Mouse (Mus musculus): ENCODE measurements at regions not wholly inside any gene's neighbourhood (a gene's known extent, or its start where the extent isn't known, plus 50 kb on each side); places are given as distances from the start of the nearest gene placed in this dataset.

DNA sequence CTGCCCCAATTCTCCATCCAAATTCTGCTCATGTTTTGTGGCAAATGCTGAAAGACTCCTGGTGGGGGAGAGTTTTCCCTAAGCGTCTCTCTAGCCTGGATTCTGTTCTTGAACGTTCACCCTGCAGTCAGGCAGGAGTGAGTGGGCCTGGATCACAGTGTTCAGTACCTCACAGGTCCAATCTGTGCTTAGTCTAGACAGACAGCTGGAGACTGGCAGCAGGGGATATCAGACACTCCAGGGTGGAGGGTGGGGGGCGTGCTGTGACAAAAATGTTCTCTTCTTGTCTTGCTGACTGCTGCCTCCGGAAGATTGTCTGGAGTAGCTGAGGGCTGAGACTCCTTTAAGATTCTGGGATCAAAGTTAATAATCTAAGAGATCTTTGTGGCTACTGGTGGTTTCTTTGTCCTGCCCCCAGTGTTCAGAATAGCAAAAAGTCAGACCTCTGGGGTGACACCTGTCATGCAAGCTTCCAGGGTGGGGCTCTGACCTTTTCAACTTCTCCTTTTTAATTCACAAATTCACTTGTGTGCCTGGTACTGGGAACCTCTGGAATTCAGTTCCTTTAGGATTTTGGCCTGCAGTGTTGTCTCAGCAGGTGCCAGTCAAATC, 319.0 kb upstream of the Trib2 start:
- ATAC-seq (ENCODE audit: insufficient number of reproducible peaks, low FRiP score, low TSS enrichment, low read depth) (no peak), DNase-seq (ENCODE audit: low spot score) (no peak)
- no peak overlapping the region for H3K9ac ChIP-seq (ENCODE audit: low read length)
- H3K27me3 ChIP-seq (ENCODE audit: control insufficient read depth, insufficient read depth, low read length) = no peaks in the 10 kb centered on the region
- 55% methylated on average over 4 of the region's 4 CpGs for WGBS
- H3K4me3 ChIP-seq (ENCODE audit: low read depth, low read length) = no peak overlapping the region
- no peaks in the 10 kb centered on the region for H3K36me3 ChIP-seq (ENCODE audit: control insufficient read depth, insufficient read depth, low read length)
- no peaks in the 10 kb centered on the region for H3K9me3 ChIP-seq (ENCODE audit: control insufficient read depth, low read length)
- no peaks in the 10 kb centered on the region for H3K4me1 ChIP-seq (ENCODE audit: control insufficient read depth, insufficient read depth, low read length)
- no peak overlapping the region for H3K27ac ChIP-seq (replicated peaks; ENCODE audit: low read depth, low read length)
- H3K4me2 ChIP-seq (ENCODE audit: low read depth, severe bottlenecking) = no peak overlapping the region

DNA sequence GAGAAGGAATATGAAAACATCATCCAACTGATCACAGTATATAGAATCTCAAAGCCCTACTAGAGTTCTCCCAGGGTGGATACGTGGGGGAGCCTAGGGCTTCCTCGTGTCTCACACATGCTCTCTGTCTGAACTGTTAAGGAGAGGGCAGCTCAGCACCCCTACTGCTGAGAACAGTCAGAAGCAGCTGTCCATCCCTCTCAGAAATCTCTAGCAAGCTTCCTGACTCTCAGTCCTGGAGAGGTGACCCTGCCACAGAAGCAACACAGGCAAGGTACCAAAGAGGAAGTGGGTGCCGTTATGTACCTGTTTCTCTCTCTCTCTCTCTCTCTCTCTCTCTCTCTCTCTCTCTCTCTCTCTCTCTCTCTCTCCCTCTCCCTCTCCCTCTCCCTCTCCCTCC, 317.7 kb upstream of the Trib2 start:
- no peak for DNase-seq (ENCODE audit: low spot score)
- ATAC-seq (ENCODE audit: insufficient number of reproducible peaks, low FRiP score, low TSS enrichment, low read depth) = no peak
- H3K4me2 ChIP-seq (ENCODE audit: low read depth, severe bottlenecking) = no peak overlapping the region
- H3K4me1 ChIP-seq (ENCODE audit: control insufficient read depth, insufficient read depth, low read length) = no peaks in the 10 kb centered on the region
- no peak overlapping the region for H3K4me3 ChIP-seq (ENCODE audit: low read depth, low read length)
- no peaks in the 10 kb centered on the region for H3K27me3 ChIP-seq (ENCODE audit: control insufficient read depth, insufficient read depth, low read length)
- H3K9me3 ChIP-seq (ENCODE audit: control insufficient read depth, low read length) = no peaks in the 10 kb centered on the region
- no peaks in the 10 kb centered on the region for H3K36me3 ChIP-seq (ENCODE audit: control insufficient read depth, insufficient read depth, low read length)
- 81% methylated on average over 3 of the region's 3 CpGs for WGBS
- H3K27ac ChIP-seq (replicated peaks; ENCODE audit: low read depth, low read length) = no peak overlapping the region
- H3K9ac ChIP-seq (ENCODE audit: low read length) = no peak overlapping the region

GRCm38 (mm10) chr12:16133253-16133652, 316.5 kb upstream of the Trib2 start:
- no peaks in the 10 kb centered on the region for H3K4me1 ChIP-seq (ENCODE audit: control insufficient read depth, insufficient read depth, low read length)
- ATAC-seq (ENCODE audit: insufficient number of reproducible peaks, low FRiP score, low TSS enrichment, low read depth) = no peak
- no peak overlapping the region for H3K27ac ChIP-seq (replicated peaks; ENCODE audit: low read depth, low read length)
- no peaks in the 10 kb centered on the region for H3K27me3 ChIP-seq (ENCODE audit: control insufficient read depth, insufficient read depth, low read length)
- no peak overlapping the region for H3K4me2 ChIP-seq (ENCODE audit: low read depth, severe bottlenecking)
- 92% methylated on average over 3 of the region's 3 CpGs for WGBS
- no peaks in the 10 kb centered on the region for H3K36me3 ChIP-seq (ENCODE audit: control insufficient read depth, insufficient read depth, low read length)
- H3K9me3 ChIP-seq (ENCODE audit: control insufficient read depth, low read length) = no peaks in the 10 kb centered on the region
- H3K9ac ChIP-seq (ENCODE audit: low read length) = no peak overlapping the region
- no peak overlapping the region for H3K4me3 ChIP-seq (ENCODE audit: low read depth, low read length)
- no peak for DNase-seq (ENCODE audit: low spot score)

DNA sequence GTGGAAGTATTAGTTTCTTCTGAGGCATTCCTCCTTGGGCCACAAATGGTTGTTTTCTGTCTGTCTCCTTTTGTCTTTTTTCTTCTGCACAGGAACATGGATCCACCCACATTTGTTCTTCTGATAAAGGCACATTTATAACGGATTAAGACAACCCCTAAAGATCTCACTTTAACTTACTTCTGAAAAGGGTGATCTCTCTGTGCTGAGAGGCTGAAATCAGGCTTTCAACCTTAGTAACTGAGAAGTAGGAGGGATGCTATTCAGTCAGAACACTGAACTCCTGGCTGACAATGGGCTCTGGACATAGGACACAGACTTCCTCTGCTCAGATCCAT, 315.0 kb upstream of the Trib2 start:
- Histone ChIP-seq H3K4me3 (ENCODE audit: low read depth, low read length) (no peak overlapping the region), H3K9me3 (ENCODE audit: control insufficient read depth, low read length) (no peaks in the 10 kb centered on the region), H3K9ac (ENCODE audit: low read length) (no peak overlapping the region), H3K36me3 (ENCODE audit: control insufficient read depth, insufficient read depth, low read length) (no peaks in the 10 kb centered on the region), H3K27me3 (ENCODE audit: control insufficient read depth, insufficient read depth, low read length) (no peaks in the 10 kb centered on the region), H3K4me1 (ENCODE audit: control insufficient read depth, insufficient read depth, low read length) (no peaks in the 10 kb centered on the region), H3K27ac (replicated peaks; ENCODE audit: low read depth, low read length) (no peak overlapping the region), H3K4me2 (ENCODE audit: low read depth, severe bottlenecking) (no peak overlapping the region)
- 70% methylated on average over 1 of the region's 1 CpGs for WGBS
- DNase-seq (ENCODE audit: low spot score) = no peak
- ATAC-seq (ENCODE audit: insufficient number of reproducible peaks, low FRiP score, low TSS enrichment, low read depth) = no peak

DNA sequence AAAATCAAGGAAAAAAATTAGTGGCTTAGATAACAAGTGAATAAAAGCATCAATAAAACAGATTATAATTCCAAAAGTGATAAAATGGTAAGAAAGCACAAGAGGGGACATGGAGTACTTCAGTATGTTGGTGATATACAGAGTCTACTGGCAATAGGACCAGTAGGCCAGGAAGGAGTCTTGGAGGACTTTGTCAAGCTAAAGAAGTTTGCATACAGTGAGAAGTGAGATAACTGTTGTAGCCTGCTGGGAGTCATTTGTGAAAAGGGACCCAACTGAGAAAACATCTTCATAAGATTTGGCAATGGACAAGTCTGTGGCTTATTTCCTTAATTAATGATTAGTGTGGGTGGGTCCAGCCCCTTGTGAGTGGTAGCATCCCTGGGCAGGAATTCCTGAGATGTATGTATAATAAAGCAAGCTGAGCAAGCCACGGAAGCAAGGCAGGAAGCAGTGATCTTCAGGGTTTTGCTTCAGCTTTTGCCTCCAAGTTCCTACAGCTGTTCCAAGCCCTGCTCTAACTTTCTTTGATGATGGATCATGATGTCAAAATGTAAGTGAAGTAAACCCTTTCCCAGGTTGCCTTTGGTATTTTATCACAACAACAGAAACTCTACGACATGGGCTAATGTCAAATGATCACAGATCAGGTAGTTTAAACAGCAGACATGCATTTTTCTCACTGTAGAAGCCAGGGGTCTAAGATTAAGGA, 314.5 kb upstream of the Trib2 start:
- Histone ChIP-seq H3K9me3 (ENCODE audit: control insufficient read depth, low read length) (no peaks in the 10 kb centered on the region), H3K27me3 (ENCODE audit: control insufficient read depth, insufficient read depth, low read length) (no peaks in the 10 kb centered on the region), H3K4me1 (ENCODE audit: control insufficient read depth, insufficient read depth, low read length) (no peaks in the 10 kb centered on the region), H3K4me2 (ENCODE audit: low read depth, severe bottlenecking) (no peak overlapping the region), H3K27ac (replicated peaks; ENCODE audit: low read depth, low read length) (no peak overlapping the region), H3K4me3 (ENCODE audit: low read depth, low read length) (no peak overlapping the region), H3K36me3 (ENCODE audit: control insufficient read depth, insufficient read depth, low read length) (no peaks in the 10 kb centered on the region), H3K9ac (ENCODE audit: low read length) (no peak overlapping the region)
- WGBS = 69% methylated on average over 2 of the region's 2 CpGs
- ATAC-seq (ENCODE audit: insufficient number of reproducible peaks, low FRiP score, low TSS enrichment, low read depth) (no peak), DNase-seq (ENCODE audit: low spot score) (no peak)

DNA sequence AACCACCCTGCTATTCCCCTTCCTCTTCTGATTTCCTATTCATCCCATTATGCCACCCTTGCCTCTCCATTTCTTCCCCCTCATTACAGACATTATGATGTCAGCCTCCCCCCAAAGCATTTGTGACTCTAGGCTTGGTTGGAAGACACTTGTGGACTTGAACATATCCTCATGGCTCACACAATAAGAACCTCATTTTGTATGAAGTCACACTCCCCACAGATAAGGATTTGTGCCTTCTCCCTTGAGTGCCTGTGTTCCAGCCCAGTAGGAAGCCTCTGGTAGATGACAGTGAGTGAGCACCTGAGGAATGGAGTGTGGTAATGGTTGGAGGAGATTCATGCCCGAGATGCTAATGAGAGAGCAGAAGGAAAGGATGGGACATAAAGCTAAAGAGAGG, 313.9 kb upstream of the Trib2 start:
- DNase-seq (ENCODE audit: low spot score) (no peak), ATAC-seq (ENCODE audit: insufficient number of reproducible peaks, low FRiP score, low TSS enrichment, low read depth) (no peak)
- Histone ChIP-seq H3K4me2 (ENCODE audit: low read depth, severe bottlenecking) (no peak overlapping the region), H3K36me3 (ENCODE audit: control insufficient read depth, insufficient read depth, low read length) (no peaks in the 10 kb centered on the region), H3K9me3 (ENCODE audit: control insufficient read depth, low read length) (no peaks in the 10 kb centered on the region), H3K9ac (ENCODE audit: low read length) (no peak overlapping the region), H3K27ac (replicated peaks; ENCODE audit: low read depth, low read length) (no peak overlapping the region), H3K4me1 (ENCODE audit: control insufficient read depth, insufficient read depth, low read length) (no peaks in the 10 kb centered on the region), H3K4me3 (ENCODE audit: low read depth, low read length) (no peak overlapping the region), H3K27me3 (ENCODE audit: control insufficient read depth, insufficient read depth, low read length) (no peaks in the 10 kb centered on the region)
- 71% methylated on average over 1 of the region's 1 CpGs for WGBS

DNA sequence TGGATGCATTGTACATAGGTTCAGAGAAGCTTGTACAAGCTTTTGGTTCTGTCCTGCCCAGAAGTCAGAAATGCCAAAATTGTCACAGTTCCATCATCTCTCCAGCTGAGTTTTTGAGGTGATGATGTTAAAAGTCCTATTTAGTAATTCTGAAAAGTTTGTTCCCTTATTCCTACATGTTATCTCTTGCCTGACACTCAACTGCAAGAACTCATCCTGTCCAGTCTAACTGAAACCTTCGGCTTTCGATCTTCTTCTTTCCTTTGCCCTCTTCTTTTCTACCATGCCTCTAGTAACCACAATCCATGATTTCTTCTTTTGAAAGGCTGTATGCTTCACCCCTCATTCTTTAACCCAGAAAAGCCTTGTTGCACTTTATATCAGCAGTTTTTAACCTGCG, 313.2 kb upstream of the Trib2 start:
- no peak for ATAC-seq (ENCODE audit: insufficient number of reproducible peaks, low FRiP score, low TSS enrichment, low read depth)
- no peaks in the 10 kb centered on the region for H3K36me3 ChIP-seq (ENCODE audit: control insufficient read depth, insufficient read depth, low read length)
- DNase-seq (ENCODE audit: low spot score) = no peak
- H3K4me2 ChIP-seq (ENCODE audit: low read depth, severe bottlenecking) = no peak overlapping the region
- WGBS = 94% methylated on average over 3 of the region's 3 CpGs
- no peak overlapping the region for H3K4me3 ChIP-seq (ENCODE audit: low read depth, low read length)
- no peak overlapping the region for H3K9ac ChIP-seq (ENCODE audit: low read length)
- H3K9me3 ChIP-seq (ENCODE audit: control insufficient read depth, low read length) = no peaks in the 10 kb centered on the region
- no peaks in the 10 kb centered on the region for H3K27me3 ChIP-seq (ENCODE audit: control insufficient read depth, insufficient read depth, low read length)
- H3K4me1 ChIP-seq (ENCODE audit: control insufficient read depth, insufficient read depth, low read length) = no peaks in the 10 kb centered on the region
- H3K27ac ChIP-seq (replicated peaks; ENCODE audit: low read depth, low read length) = no peak overlapping the region

- H3K9ac ChIP-seq (ENCODE audit: low read length) = no peak overlapping the region
- no peak overlapping the region for H3K4me3 ChIP-seq (ENCODE audit: low read depth, low read length)
- H3K4me2 ChIP-seq (ENCODE audit: low read depth, severe bottlenecking) = no peak overlapping the region
- no peaks in the 10 kb centered on the region for H3K9me3 ChIP-seq (ENCODE audit: control insufficient read depth, low read length)
- WGBS = 81% methylated on average over 3 of the region's 3 CpGs
- no peaks in the 10 kb centered on the region for H3K36me3 ChIP-seq (ENCODE audit: control insufficient read depth, insufficient read depth, low read length)
- H3K27ac ChIP-seq (replicated peaks; ENCODE audit: low read depth, low read length) = no peak overlapping the region
- DNase-seq (ENCODE audit: low spot score) (no peak), ATAC-seq (ENCODE audit: insufficient number of reproducible peaks, low FRiP score, low TSS enrichment, low read depth) (no peak)
- no peaks in the 10 kb centered on the region for H3K27me3 ChIP-seq (ENCODE audit: control insufficient read depth, insufficient read depth, low read length)
- no peaks in the 10 kb centered on the region for H3K4me1 ChIP-seq (ENCODE audit: control insufficient read depth, insufficient read depth, low read length)
Observed at GRCm38 (mm10) chr12:16129243-16129642, 312.5 kb upstream of the Trib2 start.

- Histone ChIP-seq H3K36me3 (ENCODE audit: control insufficient read depth, insufficient read depth, low read length) (no peaks in the 10 kb centered on the region), H3K9ac (ENCODE audit: low read length) (no peak overlapping the region), H3K4me2 (ENCODE audit: low read depth, severe bottlenecking) (no peak overlapping the region), H3K27ac (replicated peaks; ENCODE audit: low read depth, low read length) (no peak overlapping the region), H3K4me3 (ENCODE audit: low read depth, low read length) (no peak overlapping the region), H3K4me1 (ENCODE audit: control insufficient read depth, insufficient read depth, low read length) (no peaks in the 10 kb centered on the region), H3K9me3 (ENCODE audit: control insufficient read depth, low read length) (no peaks in the 10 kb centered on the region), H3K27me3 (ENCODE audit: control insufficient read depth, insufficient read depth, low read length) (no peaks in the 10 kb centered on the region)
- ATAC-seq (ENCODE audit: insufficient number of reproducible peaks, low FRiP score, low TSS enrichment, low read depth) = no peak
- DNase-seq (ENCODE audit: low spot score) = no peak
- 87% methylated on average over 2 of the region's 2 CpGs for WGBS
Observed at GRCm38 (mm10) chr12:16124906-16125305, 308.2 kb upstream of the Trib2 start.
